Mouse (Mus musculus) cerebellum, adult 2 months (tissue): Measurements from ENCODE around the gene Uckl1.

ENCODE experiments used
- CTCF ChIP-seq: fragments of 200-500 bp; IDR thresholded peaks from 2 replicates; pipeline ENCODE4 v1.5.1; 2011; ENCODE audit warnings: low read depth, mild to moderate bottlenecking, control low read depth, low read length, moderate library complexity, borderline replicate concordance; ENCODE audit not compliant: insufficient read depth
- POLR2A ChIP-seq: fragments of 200-500 bp; IDR thresholded peaks from 2 replicates; pipeline ENCODE4 v1.6.1; 2011; ENCODE audit warnings: low read length, control low read depth, borderline replicate concordance; ENCODE audit not compliant: insufficient read depth

- TF ChIP-seq POLR2A (peak; percentile 49; the same call in 1 of the 2 replicates), CTCF (no peak)
These were observed 3.1 kb downstream of the Uckl1 start for GRCm38 (mm10) chr2:181581402-181582120.
